Mouse (Mus musculus): ENCODE measurements around the gene Phxr2.

GRCm38 (mm10) chr10:99119471-99119870, 6.7 kb downstream of the Phxr2 start:
- TF ChIP-seq ZKSCAN1 (IDR thresholded peaks at IDR 0.05; ENCODE audit: borderline replicate concordance, low read depth, low read length), result no peak
- no peak for TF ChIP-seq CTCF (conservative IDR thresholded peaks at IDR 0.05 in 1 of 2, IDR thresholded peaks at IDR 0.05 in 1 of 2; ENCODE audit: low read depth in 2 of 2, low read length in 2 of 2)
- no peak for TF ChIP-seq USF1 (IDR thresholded peaks at IDR 0.05; ENCODE audit: low read depth, low read length)
- no peak for TF ChIP-seq ELF1 (IDR thresholded peaks at IDR 0.05; ENCODE audit: low read depth, low read length)
- no peak for TF ChIP-seq MAZ (IDR thresholded peaks at IDR 0.05; ENCODE audit: low read depth, low read length)
- no peak for TF ChIP-seq MEF2A (IDR thresholded peaks at IDR 0.05; ENCODE audit: borderline replicate concordance, low read depth, low read length)
- no peak for TF ChIP-seq UBTF (IDR thresholded peaks at IDR 0.05; ENCODE audit: low read depth, low read length)
- TF ChIP-seq ZMIZ1 (IDR thresholded peaks at IDR 0.05; ENCODE audit: low read depth, low read length), result no peak
- TF ChIP-seq RCOR1 (conservative IDR thresholded peaks at IDR 0.05; ENCODE audit: low read depth, low read length), result no peak
- TF ChIP-seq E2F4 (IDR thresholded peaks at IDR 0.05; ENCODE audit: insufficient replicate concordance, low read depth, low read length), result no peak
- no peak for TF ChIP-seq POLR2A (IDR thresholded peaks at IDR 0.05; ENCODE audit: low read depth, low read length)
- no peak for TF ChIP-seq MAX (IDR thresholded peaks at IDR 0.05; ENCODE audit: low read length)
- TF ChIP-seq EP300 (IDR thresholded peaks at IDR 0.05; ENCODE audit: low read length), result no peak

All from CH12.LX (cell line).